Mouse (Mus musculus) limb, embryonic 14.5 days (tissue): Measurements from ENCODE around the gene Terf2. TPM values are rescaled to one million over a fixed set of nuclear protein-coding genes. Genes with fewer than 3 reads are reported as not detected.
A peak's percentile ranks its signal among the peaks of the same experiment; 100 is the strongest.

ENCODE experiments used
- ATAC-seq: fragments of 200-750 bp; cut with Nextera tagmentation; 2 replicates; pipeline ENCODE4 v1.8.0; 2017; ENCODE audit warnings: low read depth, moderate number of reproducible peaks, moderate TSS enrichment; ENCODE audit not compliant: low FRiP score
- DNase-seq: peaks from one replicate; pipeline ENCODE4 v3.0.0-alpha.2; 2015; ENCODE audit warnings: low spot score
- H3K27ac ChIP-seq: fragments of 300-500 bp; sonication (generic); replicated peaks from 2 replicates; pipeline ENCODE4 v1.5.1; 2014; ENCODE audit warnings: low read depth, mild to moderate bottlenecking, low read length, moderate library complexity, mixed read lengths
- H3K27me3 ChIP-seq: fragments of 300-500 bp; sonication (generic); 2 replicates; pipeline ENCODE4 v1.6.1; 2014; ENCODE audit warnings: low read length, mixed read lengths; ENCODE audit not compliant: control insufficient read depth, insufficient read depth
- H3K36me3 ChIP-seq: fragments of 300-500 bp; sonication (generic); 2 replicates; pipeline ENCODE4 v1.6.1; 2014; ENCODE audit warnings: mild to moderate bottlenecking, low read length, moderate library complexity, mixed read lengths; ENCODE audit not compliant: control insufficient read depth, insufficient read depth
- H3K4me1 ChIP-seq: fragments of 300-500 bp; sonication (generic); 2 replicates; pipeline ENCODE4 v1.6.1; 2014; ENCODE audit warnings: antibody characterized with exemption, low read length, mixed read lengths; ENCODE audit not compliant: control insufficient read depth, insufficient read depth
- H3K4me2 ChIP-seq: fragments of 300-500 bp; sonication (generic); replicated peaks from 2 replicates; pipeline ENCODE4 v1.6.1; 2014; ENCODE audit warnings: low read depth, mild to moderate bottlenecking, low read length, moderate library complexity; ENCODE audit not compliant: severe bottlenecking
- H3K4me3 ChIP-seq: fragments of 300-500 bp; sonication (generic); replicated peaks from 2 replicates; pipeline ENCODE4 v1.5.1; 2014; ENCODE audit warnings: low read length
- H3K9ac ChIP-seq: fragments of 300-500 bp; sonication (generic); 2 replicates; pipeline ENCODE4 v1.6.1; 2014; ENCODE audit warnings: mild to moderate bottlenecking, low read depth, low read length, moderate library complexity; ENCODE audit not compliant: severe bottlenecking
- H3K9me3 ChIP-seq: fragments of 300-500 bp; sonication (generic); 2 replicates; pipeline ENCODE4 v1.6.1; 2016; ENCODE audit warnings: low read length; ENCODE audit not compliant: control insufficient read depth
- POLR2A ChIP-seq: fragments of 200-500 bp; IDR thresholded peaks from 2 replicates; pipeline ENCODE4 v1.8.0; 2012; ENCODE audit warnings: inconsistent platforms, mild to moderate bottlenecking, moderate library complexity, borderline replicate concordance; ENCODE audit not compliant: insufficient read depth, insufficient read length; ENCODE audit errors: extremely low read depth
- WGBS: fragments of 180-500 bp; shearing (Covaris S2); extraction: QIAGEN DNeasy Blood & Tissue Kit; methylation state at CpG from one replicate; pipeline ENCODE4 v1.1.7; 2014; 5-methylcytosine and 5-hydroxymethylcytosine counted together
- polyA plus RNA-seq, 2 experiments: library from polyadenylated mRNA; depleted of rRNA in 1 of 2; stranded (reverse) in 1 of 2; unstranded in 1 of 2; fragments of >200 nt; fragmentation: Nextera tagmentation in 1 of 2; extraction: Ambion mirVana in 1 of 2; gene quantifications; 2 replicates each; pipeline versions ENCODE4 v1.2.1 to v1.2.3; 2012 to 2014

Gene Terf2
- polyA plus RNA-seq, 2 experiments: 15.1 to 39.0 TPM

DNA sequence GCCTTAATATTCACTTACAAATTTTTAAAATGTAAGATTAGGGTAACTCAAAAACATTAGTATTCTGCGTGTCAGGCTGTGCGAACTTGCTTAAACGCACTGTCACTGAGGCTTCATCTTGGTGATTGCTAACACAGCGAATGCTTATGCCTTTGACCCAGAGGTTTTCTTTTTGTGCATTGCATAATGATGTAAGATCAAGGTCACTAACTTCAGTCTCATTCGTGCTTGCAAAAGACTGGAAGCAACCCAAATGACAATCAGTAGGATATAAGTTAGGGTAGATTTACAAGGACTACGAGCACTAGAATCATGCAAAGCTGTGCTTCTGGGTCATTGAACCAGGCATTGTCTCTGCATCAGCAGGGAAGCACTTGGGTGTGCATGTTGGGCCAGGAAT lies 41.2 kb upstream of the Terf2 start:
- Histone ChIP-seq H3K9me3 (no peaks in the 10 kb centered on the region), H3K4me2 (no peak overlapping the region), H3K4me3 (no peak overlapping the region), H3K4me1 (peaks cover 3% of the 10 kb centered on the region; the same call in 1 of the 2 replicates), H3K27ac (no peak overlapping the region), H3K27me3 (no peaks in the 10 kb centered on the region), H3K36me3 (no peaks in the 10 kb centered on the region), H3K9ac (no peak overlapping the region)
- DNase-seq (no peak), ATAC-seq (no peak)
- WGBS: 94% methylated on average over 6 of the region's 6 CpGs
- no peak for TF ChIP-seq POLR2A

- Histone ChIP-seq H3K4me2 (no peak overlapping the region), H3K9me3 (no peaks in the 10 kb centered on the region), H3K4me3 (no peak overlapping the region), H3K27ac (no peak overlapping the region), H3K27me3 (no peaks in the 10 kb centered on the region), H3K36me3 (no peaks in the 10 kb centered on the region), H3K4me1 (peaks cover 3% of the 10 kb centered on the region; the same call in 1 of the 2 replicates), H3K9ac (no peak overlapping the region)
- TF ChIP-seq POLR2A: no peak
- ATAC-seq (no peak), DNase-seq (no peak)
- WGBS: 38% methylated on average over 8 of the region's 8 CpGs
Measured at GRCm38 (mm10) chr8:107136003-107136612, 39.8 kb upstream of the Terf2 start.

DNA sequence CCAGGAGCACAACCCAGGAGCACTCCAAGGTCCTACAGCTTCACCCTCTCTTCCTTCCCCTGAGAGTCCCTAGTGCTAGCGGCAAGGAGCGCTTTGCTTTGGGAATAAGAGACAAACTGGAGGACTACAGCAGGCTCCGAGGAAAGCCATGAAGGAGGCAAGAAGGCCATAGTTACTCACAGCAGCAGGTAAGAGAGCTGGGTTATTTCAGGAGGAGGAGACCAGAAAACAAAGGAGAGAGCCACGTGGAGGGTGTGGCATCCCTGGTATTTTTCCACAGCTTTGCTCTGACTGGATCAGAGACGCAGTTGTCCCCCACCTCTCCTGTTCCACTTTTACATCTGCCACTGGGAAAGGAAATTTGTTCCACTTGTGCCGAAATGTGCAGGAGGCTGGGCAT lies 37.5 kb upstream of the Terf2 start:
- TF ChIP-seq POLR2A: no peak
- Histone ChIP-seq H3K9ac (no peak overlapping the region), H3K36me3 (no peaks in the 10 kb centered on the region), H3K4me1 (peaks cover 14% of the 10 kb centered on the region), H3K4me2 (no peak overlapping the region), H3K9me3 (no peaks in the 10 kb centered on the region), H3K27ac (0 out of 2 replicates have a peak overlapping the region, but pooled peaks have one; percentile 43), H3K27me3 (no peaks in the 10 kb centered on the region), H3K4me3 (no peak overlapping the region)
- WGBS: 56% methylated on average over 6 of the region's 6 CpGs
- DNase-seq (no peak), ATAC-seq (no peak)

DNA sequence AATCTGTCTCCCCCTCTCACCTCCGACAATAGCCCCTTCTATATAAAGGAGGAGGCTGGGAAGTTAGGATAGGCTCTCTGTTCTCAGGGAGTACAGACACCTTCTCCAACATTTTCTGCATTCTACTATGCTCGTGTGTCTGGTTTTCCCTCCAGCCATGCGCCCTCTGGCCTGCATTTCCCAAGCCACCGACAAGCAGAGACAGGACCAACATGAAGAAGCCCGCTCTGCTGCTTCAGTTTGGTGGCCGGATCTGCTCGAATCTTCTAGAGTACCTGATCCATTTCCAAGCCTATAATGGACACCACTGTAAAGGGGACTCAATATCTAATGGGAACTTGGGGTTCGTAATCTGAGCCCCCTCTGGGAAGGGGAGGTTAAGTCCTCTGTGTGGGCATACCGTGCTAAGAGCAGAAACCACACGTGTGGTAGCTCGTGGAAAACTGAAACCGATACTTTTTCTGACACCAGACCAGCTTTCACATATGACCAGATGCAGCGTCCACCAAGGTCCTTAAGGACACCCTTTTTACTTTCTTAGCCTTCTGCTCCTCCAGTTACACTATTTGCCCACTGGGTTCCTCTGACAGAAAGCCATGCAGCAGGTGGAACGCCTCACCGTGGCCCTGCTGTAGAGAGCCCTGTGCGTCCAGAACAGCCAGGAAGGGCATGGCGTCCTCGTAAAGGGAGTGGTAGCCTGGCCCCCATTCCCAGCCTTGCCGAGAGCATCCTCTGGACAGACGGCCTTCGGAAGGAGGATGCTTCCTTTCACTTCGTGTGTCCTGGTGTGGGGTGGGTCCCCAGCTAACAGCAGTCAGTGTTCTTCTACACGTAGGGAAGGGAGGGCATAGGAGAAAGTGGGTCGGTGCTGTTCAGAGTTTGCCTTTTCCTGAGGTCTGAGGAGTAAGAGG lies 36.5 kb upstream of the Terf2 start:
- TF ChIP-seq POLR2A: no peak
- H3K4me2 ChIP-seq: 0 out of 2 replicates have a peak overlapping the region, but pooled peaks have one; percentile 3
- peaks cover 15% of the 10 kb centered on the region for H3K4me1 ChIP-seq
- H3K4me3 ChIP-seq: no peak overlapping the region
- H3K9me3 ChIP-seq: no peaks in the 10 kb centered on the region
- H3K27ac ChIP-seq: no peak overlapping the region
- no peak for ATAC-seq
- H3K27me3 ChIP-seq: no peaks in the 10 kb centered on the region
- DNase-seq: no peak
- WGBS: 62% methylated on average over 24 of the region's 24 CpGs
- H3K9ac ChIP-seq: no peak overlapping the region
- H3K36me3 ChIP-seq: no peaks in the 10 kb centered on the region

- WGBS: 78% methylated on average over 6 of the region's 6 CpGs
- ATAC-seq (no peak), DNase-seq (no peak)
- H3K27ac ChIP-seq: no peak overlapping the region
- H3K4me1 ChIP-seq: peaks cover 15% of the 10 kb centered on the region
- no peak overlapping the region for H3K4me2 ChIP-seq
- H3K27me3 ChIP-seq: no peaks in the 10 kb centered on the region
- no peaks in the 10 kb centered on the region for H3K9me3 ChIP-seq
- H3K36me3 ChIP-seq: no peaks in the 10 kb centered on the region
- no peak overlapping the region for H3K4me3 ChIP-seq
- TF ChIP-seq POLR2A: no peak
- H3K9ac ChIP-seq: no peak overlapping the region
Measured at GRCm38 (mm10) chr8:107130028-107130427, 33.7 kb upstream of the Terf2 start.
